Mouse (Mus musculus) A20 (cell line): ENCODE results near the gene Ankrd13c.
A peak's percentile ranks its signal among the peaks of the same experiment; 100 is the strongest.
"Not testable (repeated sequence)": the region's sequence is repeated elsewhere in the genome, so short reads cannot be mapped to it uniquely, and the experiment has no call there.

ENCODE experiments used
- DNase-seq: peaks from one replicate; pipeline ENCODE4 v3.0.0-alpha.2; 2011; ENCODE audit warnings: low read depth, low spot score

Ankrd13c gene

GRCm38 (mm10) chr3:157946843-157947358 lies at the start of gene Ankrd13c:
Gene Ankrd13c (plus strand): TSS chr3:157947239.
- peak; percentile 98 for DNase-seq

GRCm38 (mm10) chr3:157897645-157898044 lies 49.4 kb upstream of the Ankrd13c start:
- no peak for DNase-seq

- DNase-seq, result no peak
Observed at GRCm38 (mm10) chr3:157899986-157900385, 47.1 kb upstream of the Ankrd13c start.

- DNase-seq, result no peak
Observed at GRCm38 (mm10) chr3:157901721-157902120, 45.3 kb upstream of the Ankrd13c start.

GRCm38 (mm10) chr3:157908166-157908565 lies 38.9 kb upstream of the Ankrd13c start:
- no peak for DNase-seq

- DNase-seq, result no peak
Observed at GRCm38 (mm10) chr3:157910262-157910661, 36.8 kb upstream of the Ankrd13c start.

GRCm38 (mm10) chr3:157912155-157912554 lies 34.9 kb upstream of the Ankrd13c start:
- no peak for DNase-seq

- no peak for DNase-seq
Observed at GRCm38 (mm10) chr3:157916336-157916735, 30.7 kb upstream of the Ankrd13c start.

GRCm38 (mm10) chr3:157921376-157921775 lies 25.7 kb upstream of the Ankrd13c start:
- no peak for DNase-seq

GRCm38 (mm10) chr3:157923268-157923835 lies 23.7 kb upstream of the Ankrd13c start:
- DNase-seq, result peak; percentile 24

GRCm38 (mm10) chr3:157924692-157925328 lies 22.2 kb upstream of the Ankrd13c start, which contains the start of gene Cth:
Gene Cth (minus strand): TSS chr3:157925077.
- DNase-seq, result peak; percentile 96

GRCm38 (mm10) chr3:157925706-157926510 lies 21.1 kb upstream of the Ankrd13c start:
- no peak for DNase-seq

- DNase-seq, result no peak
Observed at GRCm38 (mm10) chr3:157926761-157927160, 20.3 kb upstream of the Ankrd13c start.

GRCm38 (mm10) chr3:157928731-157929130 lies 18.3 kb upstream of the Ankrd13c start:
- DNase-seq, result no peak

- DNase-seq, result no peak
Observed at GRCm38 (mm10) chr3:157929417-157929816, 17.6 kb upstream of the Ankrd13c start.

GRCm38 (mm10) chr3:157931592-157931991 lies 15.4 kb upstream of the Ankrd13c start:
- DNase-seq, result peak; percentile 34

GRCm38 (mm10) chr3:157932074-157932473 lies 15.0 kb upstream of the Ankrd13c start:
- DNase-seq, result no peak

GRCm38 (mm10) chr3:157933223-157933622 lies 13.8 kb upstream of the Ankrd13c start:
- DNase-seq, result not testable (repeated sequence)

- DNase-seq, result no peak
Observed at GRCm38 (mm10) chr3:157934301-157934823, 12.7 kb upstream of the Ankrd13c start.

- DNase-seq, result no peak
Observed at GRCm38 (mm10) chr3:157938585-157938984, 8.5 kb upstream of the Ankrd13c start.

- DNase-seq, result no peak
Observed at GRCm38 (mm10) chr3:157947383-157948280, 593 bp downstream of the Ankrd13c start.
